9 mouse cellular contexts compared by ENCODE assay signal in the genomic region with DNA sequence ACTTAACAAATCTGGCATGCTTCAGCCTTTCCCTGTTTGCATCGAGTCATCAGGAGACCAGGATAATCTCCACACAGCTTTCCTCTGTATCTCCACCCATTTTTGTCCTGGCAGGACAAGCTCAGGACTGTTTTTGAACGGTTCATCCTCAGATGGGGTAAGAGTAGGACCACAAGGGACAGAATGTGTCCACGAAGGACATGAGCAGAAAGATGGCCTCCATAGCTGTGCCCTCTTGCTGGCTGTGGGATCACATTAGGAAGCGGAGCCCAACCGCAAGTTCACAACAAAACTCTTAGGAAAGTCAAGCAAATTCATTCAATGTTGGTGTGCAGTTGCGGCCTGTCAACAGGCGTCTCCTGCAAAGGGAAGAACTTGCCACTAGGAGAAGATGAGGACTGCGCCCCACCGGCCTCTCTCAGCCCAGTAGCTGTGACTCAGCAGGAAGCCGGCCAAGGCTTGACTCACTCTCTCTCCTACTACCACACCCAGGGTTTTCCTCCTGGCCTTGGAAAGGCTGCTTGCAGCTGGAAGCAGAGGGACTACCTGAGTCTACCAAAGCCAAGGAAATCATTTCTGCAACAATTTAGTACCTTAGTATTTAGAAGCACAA. TPM values are rescaled to one million over a fixed set of nuclear protein-coding genes. Genes with fewer than 3 reads are reported as not detected.
DNase-seq lines count a peak whose midpoint lies in the region; ATAC-seq and TF ChIP-seq lines count a peak whose summit lies in the region.
"Had no signal": no experiment of that assay in that cellular context is flagged by ENCODE, and none has a peak within 500 bp of the region (broad histone marks: within the 10 kb centered on the region; RNA-seq: fewer than 3 reads in every experiment).

No protein-coding gene starts in this region.

- peak; percentile 100 for DNase-seq in 3T3-L1 (ENCODE audit: low read depth, low spot score)
- DNase-seq in WW6 (ENCODE audit: low read depth, low spot score) = peak; percentile 16
- DNase-seq in gastrocnemius, postnatal 10 days = peak; percentile 73
- peak; percentile 13 for DNase-seq in limb, embryonic 14.5 days (ENCODE audit: low spot score)
- peak; percentile 53 for DNase-seq in ovary, postnatal 36 days (ENCODE audit: low spot score)
- DNase-seq in embryonic facial prominence, embryonic 10.5 days (ENCODE audit: low spot score) = no peak
- DNase-seq in forebrain, embryonic 10.5 days (ENCODE audit: extremely low spot score, low spot score) = no peak
- no peak for DNase-seq in B cell, adult 2 months

- no peaks in the 10 kb centered on the region for H3K9me3 ChIP-seq in limb, embryonic 14.5 days (ENCODE audit: control insufficient read depth, low read length)
- H3K9me3 ChIP-seq in embryonic facial prominence, embryonic 10.5 days = no peaks in the 10 kb centered on the region
- H3K9me3 ChIP-seq in forebrain, embryonic 10.5 days = no peaks in the 10 kb centered on the region
- H3K9me3 ChIP-seq: limb, embryonic 12.5 days had no signal

- 86% methylated on average over 10 of the region's 10 CpGs for WGBS in limb, embryonic 14.5 days
- 86% methylated on average over 10 of the region's 10 CpGs for WGBS in embryonic facial prominence, embryonic 10.5 days
- 86% methylated on average over 10 of the region's 10 CpGs for WGBS in forebrain, embryonic 10.5 days

- H3K27me3 ChIP-seq in limb, embryonic 14.5 days (ENCODE audit: control insufficient read depth, insufficient read depth, low read length) = no peaks in the 10 kb centered on the region
- no peaks in the 10 kb centered on the region for H3K27me3 ChIP-seq in embryonic facial prominence, embryonic 10.5 days (replicated peaks; ENCODE audit: low read depth, poor library complexity, severe bottlenecking)
- H3K27me3 ChIP-seq in forebrain, embryonic 10.5 days (ENCODE audit: poor library complexity, severe bottlenecking) = no peaks in the 10 kb centered on the region
- H3K27me3 ChIP-seq: limb, embryonic 12.5 days had no signal

- no peaks in the 10 kb centered on the region for H3K36me3 ChIP-seq in limb, embryonic 14.5 days (ENCODE audit: control insufficient read depth, insufficient read depth, low read length)
- H3K36me3 ChIP-seq in embryonic facial prominence, embryonic 10.5 days (replicated peaks) = no peaks in the 10 kb centered on the region
- no peaks in the 10 kb centered on the region for H3K36me3 ChIP-seq in forebrain, embryonic 10.5 days (replicated peaks)
- H3K36me3 ChIP-seq: limb, embryonic 12.5 days had no signal

- no peak overlapping the region for H3K4me3 ChIP-seq in limb, embryonic 14.5 days (replicated peaks; ENCODE audit: low read length)
- H3K4me3 ChIP-seq in embryonic facial prominence, embryonic 10.5 days = no peak overlapping the region
- no peak overlapping the region for H3K4me3 ChIP-seq in forebrain, embryonic 10.5 days
- H3K4me3 ChIP-seq: limb, embryonic 12.5 days had no signal

- ATAC-seq in limb, embryonic 14.5 days (ENCODE audit: low FRiP score, low read depth) = no peak

- H3K9ac ChIP-seq in limb, embryonic 14.5 days (ENCODE audit: low read depth, low read length, severe bottlenecking) = no peak overlapping the region
- H3K9ac ChIP-seq: limb, embryonic 12.5 days had no signal

- H3K4me2 ChIP-seq in limb, embryonic 14.5 days (replicated peaks; ENCODE audit: low read depth, low read length, severe bottlenecking) = no peak overlapping the region
- H3K4me2 ChIP-seq: limb, embryonic 12.5 days had no signal

- no peak for TF ChIP-seq POLR2A in limb, embryonic 14.5 days (IDR thresholded peaks at IDR 0.05; ENCODE audit: borderline replicate concordance, extremely low read depth, insufficient read depth, insufficient read length)

- H3K27ac ChIP-seq in limb, embryonic 14.5 days (replicated peaks; ENCODE audit: low read depth, low read length) = no peak overlapping the region
- H3K27ac ChIP-seq in embryonic facial prominence, embryonic 10.5 days (replicated peaks) = no peak overlapping the region
- no peak overlapping the region for H3K27ac ChIP-seq in forebrain, embryonic 10.5 days
- H3K27ac ChIP-seq: limb, embryonic 12.5 days had no signal

- H3K4me1 ChIP-seq in limb, embryonic 14.5 days (ENCODE audit: control insufficient read depth, insufficient read depth, low read length) = no peaks in the 10 kb centered on the region
- no peaks in the 10 kb centered on the region for H3K4me1 ChIP-seq in embryonic facial prominence, embryonic 10.5 days
- no peaks in the 10 kb centered on the region for H3K4me1 ChIP-seq in forebrain, embryonic 10.5 days
- H3K4me1 ChIP-seq: limb, embryonic 12.5 days had no signal

RNA-seq across cellular contexts. Expression of a gene that starts 31.6 kb away (rescaled TPM):
- total RNA-seq in gastrocnemius, postnatal 10 days (2021) = 1 to 10 TPM; 7.5 to 9.5 TPM
- 3.9 and 4.0 TPM in 2 replicates for polyA plus RNA-seq in limb, embryonic 14.5 days (2012; rRNA removed)
- polyA plus RNA-seq in limb, embryonic 14.5 days (2014; fragmentation: Nextera tagmentation; extraction: Ambion mirVana) = 2.7 and 3.2 TPM in 2 replicates
- 2.4 and 2.7 TPM in 2 replicates for polyA plus RNA-seq in embryonic facial prominence, embryonic 10.5 days (2016; fragmentation: Nextera tagmentation; extraction: Ambion mirVana)
- polyA plus RNA-seq in forebrain, embryonic 10.5 days (2016; fragmentation: Nextera tagmentation; extraction: Ambion mirVana) = 1.9 and 2.1 TPM in 2 replicates

Comparison
In these comparisons a context has a peak if more than half of its experiments do, and no peak if none do; other contexts are left out.
1. DNase-seq: peak in 3T3-L1 (single experiment), WW6 (single experiment), gastrocnemius, postnatal 10 days (single experiment), limb, embryonic 14.5 days (single experiment) and ovary, postnatal 36 days (single experiment); none in embryonic facial prominence, embryonic 10.5 days (single experiment), forebrain, embryonic 10.5 days (single experiment) and B cell, adult 2 months (0 of 2).